Mouse (Mus musculus) WW6 (cell line): ENCODE results near the gene Trim6.
"Not testable (repeated sequence)": the region's sequence is repeated elsewhere in the genome, so short reads cannot be mapped to it uniquely, and the experiment has no call there.

Source experiments
- DNase-seq: peaks from one replicate; pipeline ENCODE4 v3.0.0-alpha.2; 2013; ENCODE audit warnings: low read depth, low spot score

The Trim6 gene

GRCm38 (mm10) chr7:104218701-104219569 lies at the start of gene Trim6:
Gene Trim6 (plus strand): TSS chr7:104218793.
- peak; percentile 83 for DNase-seq

DNA sequence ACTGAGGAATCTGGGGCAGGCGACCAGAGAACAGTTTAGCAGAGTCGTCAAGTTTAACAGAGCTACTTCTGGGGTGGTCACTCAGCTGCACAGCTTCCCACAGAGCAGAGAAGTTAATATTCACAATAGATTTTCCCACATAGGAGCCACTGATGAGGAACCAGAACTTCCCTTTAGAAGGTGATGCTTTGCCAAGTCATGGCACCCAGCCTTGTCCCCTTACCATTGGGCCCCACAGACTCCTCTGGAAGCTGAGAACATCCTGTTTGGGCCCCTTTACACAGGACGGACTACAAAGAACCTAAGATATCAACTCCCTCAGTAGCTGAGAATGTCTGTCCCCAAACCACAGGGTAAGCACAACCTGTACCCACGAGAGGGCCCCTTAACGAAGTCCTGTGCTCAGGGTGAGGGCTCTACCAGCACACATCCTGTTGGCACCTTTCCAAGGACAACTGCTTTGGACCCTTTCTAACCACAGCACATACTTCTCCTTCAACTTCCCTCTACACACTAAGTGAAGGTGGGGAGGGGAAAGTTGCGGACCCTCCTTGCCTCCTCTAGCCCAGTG lies 48.9 kb upstream of the Trim6 start:
- no peak for DNase-seq

GRCm38 (mm10) chr7:104175085-104175484 lies 43.5 kb upstream of the Trim6 start:
- DNase-seq = no peak

DNA sequence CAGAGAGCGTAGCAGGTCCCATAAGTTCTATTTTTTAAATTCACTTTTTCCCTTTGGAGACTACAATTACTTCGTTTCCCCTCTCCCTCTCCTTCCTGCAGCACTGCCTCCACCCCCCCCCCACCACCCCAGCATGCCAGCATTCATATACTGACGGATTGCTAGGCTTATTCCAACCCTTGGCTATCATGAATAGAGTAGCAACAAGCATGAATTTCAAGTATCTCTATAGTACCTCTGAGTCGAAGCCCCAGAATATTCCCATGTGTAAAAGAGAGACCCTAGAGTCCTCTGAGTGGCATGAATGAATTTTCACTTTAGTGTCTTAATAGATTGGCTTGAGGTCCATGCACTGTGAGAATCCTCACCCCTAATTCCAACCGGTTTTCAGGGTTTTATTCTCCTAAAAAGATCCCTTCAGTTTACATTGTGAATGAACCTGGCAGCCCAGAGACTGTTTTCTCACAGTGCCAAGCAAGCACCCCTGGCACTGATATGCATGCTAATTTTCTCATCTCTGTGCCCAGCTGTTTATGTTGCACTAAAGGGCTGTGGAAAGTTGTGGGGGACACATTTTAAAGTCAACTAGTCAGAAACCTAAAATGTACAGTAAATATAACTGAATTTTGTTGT lies 40.1 kb upstream of the Trim6 start:
- no peak for DNase-seq

- no peak for DNase-seq
These were observed 39.5 kb upstream of the Trim6 start for GRCm38 (mm10) chr7:104179074-104179473.

DNA sequence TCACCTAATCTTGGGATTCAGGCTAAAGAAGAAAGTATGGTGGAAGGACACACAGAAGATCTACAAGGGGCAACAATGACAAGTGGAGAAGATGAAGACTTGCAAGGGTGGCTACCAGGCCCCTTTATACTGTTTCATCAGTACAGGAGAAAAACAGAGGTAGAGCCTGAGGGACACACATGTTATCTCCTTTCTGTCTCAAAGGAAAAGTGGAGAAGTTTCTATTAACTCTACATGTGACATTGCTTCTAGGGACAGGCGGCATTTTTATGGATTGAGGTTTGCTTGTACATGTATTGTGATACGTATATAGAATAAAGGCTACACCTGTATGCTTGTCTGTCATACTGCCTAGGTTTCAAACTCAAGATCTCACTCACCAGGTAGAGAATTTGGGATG lies 35.3 kb upstream of the Trim6 start, which contains the start of gene Olfr648:
Olfr648 (minus strand) TSS at position 101 of the 400 bp plus-strand sequence.
- no peak for DNase-seq

DNA sequence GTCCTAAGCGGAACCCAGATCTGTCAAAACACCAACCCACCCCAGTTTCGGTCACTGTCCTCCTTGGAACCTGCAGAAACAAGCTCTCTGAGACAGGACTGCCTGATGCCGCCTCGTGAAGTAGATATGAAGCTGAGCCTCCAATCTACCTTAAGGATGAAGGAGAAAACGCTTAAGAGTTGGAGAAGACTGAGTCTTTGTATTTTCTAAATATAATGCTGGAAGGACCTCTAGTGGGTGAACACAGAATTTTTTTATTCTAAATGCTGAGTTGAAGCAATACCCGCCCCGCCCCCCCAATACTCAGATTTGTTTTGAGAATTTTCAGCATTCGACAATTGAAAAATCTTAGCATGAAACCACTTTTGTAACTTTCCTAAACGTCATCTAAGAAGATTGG lies 27.3 kb upstream of the Trim6 start:
- DNase-seq = no peak

DNA sequence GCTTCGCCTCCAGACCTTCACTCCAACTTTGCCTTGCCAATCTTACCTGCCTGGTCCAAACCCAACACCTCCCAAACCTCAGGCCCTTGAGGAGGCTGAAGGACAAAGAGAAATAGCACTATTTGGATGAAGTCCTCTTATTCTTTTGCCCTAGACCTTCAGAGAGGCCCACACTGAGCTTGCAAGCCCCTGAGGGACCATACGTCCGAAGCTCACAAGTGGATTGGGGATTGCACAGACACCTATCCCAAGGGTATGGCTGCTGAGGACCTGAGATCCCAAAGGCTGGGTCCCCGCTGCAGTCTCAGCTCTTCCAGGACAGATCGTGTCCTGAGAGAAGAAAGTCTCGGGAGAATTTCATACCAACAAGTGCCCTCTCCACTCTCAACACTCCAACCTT lies 22.7 kb upstream of the Trim6 start, which contains the start of gene Olfr649:
Olfr649 (minus strand) TSS at position 101 of the 400 bp plus-strand sequence.
- no peak for DNase-seq

GRCm38 (mm10) chr7:104199822-104200221 lies 18.8 kb upstream of the Trim6 start:
- DNase-seq = peak; percentile 54

DNA sequence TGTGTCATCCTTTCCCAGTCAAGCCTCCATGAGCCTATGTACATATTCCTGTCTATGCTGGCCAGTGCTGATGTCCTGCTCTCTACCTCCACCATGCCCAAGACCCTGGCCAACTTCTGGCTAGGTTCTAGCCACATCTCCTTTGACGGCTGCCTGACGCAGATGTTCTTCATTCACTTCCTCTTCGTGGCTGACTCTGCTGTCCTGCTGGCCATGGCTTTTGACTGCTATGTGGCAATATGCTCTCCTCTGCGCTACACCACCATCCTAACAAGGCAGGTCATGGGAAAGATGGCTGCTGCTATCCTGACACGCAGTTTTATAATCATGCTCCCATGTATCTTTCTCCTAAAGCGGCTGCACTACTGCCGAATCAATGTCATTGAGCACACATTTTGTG lies 12.4 kb upstream of the Trim6 start:
- DNase-seq = no peak

DNA sequence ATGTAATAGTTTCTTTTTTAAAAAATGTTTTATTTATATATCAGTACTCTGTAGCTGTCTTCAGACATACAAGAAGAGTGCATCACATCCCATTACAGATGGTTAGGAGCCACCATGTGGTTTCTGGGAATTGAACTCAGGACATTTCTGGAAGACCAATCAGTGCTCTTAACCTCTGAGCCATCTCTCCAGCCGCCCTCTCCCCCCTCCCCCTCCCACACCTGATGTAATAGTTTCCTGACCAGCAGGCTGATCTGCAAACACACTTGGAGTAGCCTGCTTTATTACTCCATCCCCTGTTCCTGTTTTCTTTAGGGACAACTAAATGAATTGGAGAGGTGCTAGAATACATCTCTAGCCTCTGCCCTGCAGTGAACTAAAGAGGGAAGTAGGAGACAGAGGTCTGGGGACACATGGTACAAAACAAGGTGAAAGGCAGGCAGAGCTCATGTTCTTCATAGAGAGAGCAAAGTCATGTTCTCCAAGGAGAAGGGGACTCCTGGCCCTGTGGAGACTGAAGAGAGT lies 2.5 kb upstream of the Trim6 start:
- DNase-seq = no peak

- peak; percentile 49 for DNase-seq
These were observed 712 bp upstream of the Trim6 start for GRCm38 (mm10) chr7:104217881-104218280.

GRCm38 (mm10) chr7:104231203-104231602 lies 12.6 kb downstream of the Trim6 start:
- no peak for DNase-seq

GRCm38 (mm10) chr7:104240857-104241256 lies 22.3 kb downstream of the Trim6 start:
- DNase-seq = no peak

GRCm38 (mm10) chr7:104243616-104244015 lies 25.0 kb downstream of the Trim6 start:
- no peak for DNase-seq

GRCm38 (mm10) chr7:104244287-104245181 lies 25.9 kb downstream of the Trim6 start, which contains the start of gene Trim34a:
Gene Trim34a (plus strand): TSS chr7:104244457.
- peak; percentile 68 for DNase-seq

GRCm38 (mm10) chr7:104260380-104260779 lies 41.8 kb downstream of the Trim6 start:
- not testable (repeated sequence) for DNase-seq

DNA sequence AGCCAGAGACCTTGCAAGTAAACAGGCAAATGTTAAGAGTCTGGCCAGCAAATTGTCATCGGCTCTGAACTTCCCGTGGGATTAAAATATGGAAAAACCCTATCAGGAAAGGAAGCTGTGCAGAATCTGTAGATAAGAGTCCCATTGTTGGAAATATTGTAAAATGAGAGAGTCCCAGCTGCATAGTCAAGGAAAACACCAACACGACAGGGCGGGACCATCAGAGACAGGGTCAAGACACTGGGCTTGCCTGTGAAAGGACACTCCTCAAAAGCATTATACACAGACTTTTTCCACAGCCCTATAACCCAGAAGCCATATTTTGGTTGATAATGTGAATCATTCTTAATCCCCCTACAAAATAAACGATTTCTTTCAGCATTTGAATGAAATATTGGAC lies 46.7 kb downstream of the Trim6 start:
- DNase-seq = not testable (repeated sequence)

GRCm38 (mm10) chr7:104279361-104279760 lies 60.8 kb downstream of the Trim6 start:
- DNase-seq = not testable (repeated sequence)
